Comparison of ENCODE assay signal across 7 mouse cellular contexts in the genomic region with DNA sequence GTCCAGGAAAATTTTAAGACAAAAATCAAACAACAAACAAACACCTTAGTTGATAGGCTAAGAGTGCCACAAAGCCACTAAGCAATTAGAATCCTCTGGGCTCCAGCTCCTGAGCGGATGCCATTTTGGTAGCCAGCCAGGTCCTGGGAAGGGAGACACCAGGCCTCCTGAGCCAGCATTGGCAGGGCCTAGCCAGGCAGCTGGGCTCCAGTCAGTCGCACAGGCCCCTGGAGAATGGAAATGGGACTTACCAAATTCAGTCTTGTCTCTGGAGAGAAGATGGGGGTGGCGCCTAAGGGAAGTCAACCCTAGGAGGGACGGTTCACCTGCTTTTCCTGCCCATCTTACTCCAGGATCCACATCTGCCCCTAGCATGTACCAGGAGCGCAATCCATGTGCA. TPM values are rescaled to one million over a fixed set of nuclear protein-coding genes. Genes with fewer than 3 reads are reported as not detected.
DNase-seq lines count a peak whose midpoint lies in the region; ATAC-seq and TF ChIP-seq lines count a peak whose summit lies in the region.

No protein-coding gene starts in this region.

- ATAC-seq in activated CD4-positive, CD25-positive, alpha-beta regulatory T cell, adult 4 months = no peak

- TF ChIP-seq POLR2A in brain, embryonic 14.5 days (IDR thresholded peaks at IDR 0.05; ENCODE audit: borderline replicate concordance, extremely low read depth, insufficient read depth, insufficient read length, poor library complexity, severe bottlenecking) = no peak

- peak; percentile 70 for DNase-seq in layer of hippocampus, adult 11-12 months (ENCODE audit: low spot score)
- DNase-seq in layer of hippocampus, adult 9-10 months (ENCODE audit: low spot score) = no peak
- DNase-seq in brain, embryonic 14.5 days (ENCODE audit: low read depth) = peak; percentile 81
- peak; percentile 26 to 61 for DNase-seq in frontal cortex, adult 2 months (ENCODE audit: extremely low spot score in 1 of 2, low spot score in 1 of 2)
- DNase-seq in layer of hippocampus, adult 8-10 months (ENCODE audit: low spot score in 2 of 2) = peak; percentile 30 to 67
- DNase-seq in thymus, postnatal 14 days = no peak

- TF ChIP-seq CTCF in brain, embryonic 14.5 days (IDR thresholded peaks at IDR 0.05; ENCODE audit: borderline replicate concordance, extremely low read depth, insufficient read depth, insufficient read length) = no peak

RNA-seq across cellular contexts. Expression of gene Fam43a, which starts 54.3 kb away (rescaled TPM):
- 9.0 and 13.8 TPM in 2 replicates for polyA plus RNA-seq in brain, embryonic 14.5 days (2012; rRNA removed)
- 13.6 and 17.6 TPM in 2 replicates for polyA plus RNA-seq in frontal cortex, adult 2 months (2012; rRNA removed)
- total RNA-seq in layer of hippocampus, adult 8-10 months (2022) = 10 to 100 TPM in 1 of 4 experiments, 1 to 10 TPM in 3; 9.4 to 10.9 (median 9.7) TPM
- polyA plus RNA-seq in activated CD4-positive, CD25-positive, alpha-beta regulatory T cell, adult 4 months (2017; shearing (Covaris generic)) = under 1 TPM; 0.42 to 0.79 TPM

Comparison
In these comparisons a context has a peak if more than half of its experiments do, and no peak if none do; other contexts are left out.
1. DNase-seq: peak in layer of hippocampus, adult 11-12 months (single experiment), brain, embryonic 14.5 days (single experiment), frontal cortex, adult 2 months (2 of 2) and layer of hippocampus, adult 8-10 months (2 of 2); none in layer of hippocampus, adult 9-10 months (single experiment) and thymus, postnatal 14 days (single experiment).